In genomic region chr2:32578146-32579046, GRCm38 (mm10) we compare ENCODE assay signal across 11 mouse cellular contexts. TPM values are rescaled to one million over a fixed set of nuclear protein-coding genes. Genes with fewer than 3 reads are reported as not detected.
DNase-seq lines count a peak whose midpoint lies in the region; ATAC-seq lines count a peak whose summit lies in the region.
"Had no signal": no experiment of that assay in that cellular context is flagged by ENCODE, and none has a peak within 500 bp of the region (broad histone marks: within the 10 kb centered on the region; RNA-seq: fewer than 3 reads in every experiment).

No protein-coding gene starts in this region.

- H3K27me3 ChIP-seq in kidney, embryonic 14.5 days (ENCODE audit: control insufficient read depth, insufficient read depth, low read length), result peaks cover 7% of the 10 kb centered on the region; the same call in 1 of the 2 replicates

- no peaks in the 10 kb centered on the region for H3K36me3 ChIP-seq in kidney, embryonic 14.5 days (ENCODE audit: control insufficient read depth, insufficient read depth, low read length)
- H3K36me3 ChIP-seq: embryonic facial prominence, embryonic 12.5 days; hindbrain, embryonic 15.5 days had no signal

- H3K4me2 ChIP-seq in kidney, embryonic 14.5 days (replicated peaks; ENCODE audit: low read depth, low read length), result no peak overlapping the region
- H3K4me2 ChIP-seq: embryonic facial prominence, embryonic 12.5 days; hindbrain, embryonic 15.5 days had no signal

- H3K4me1 ChIP-seq in kidney, embryonic 14.5 days (ENCODE audit: control insufficient read depth, insufficient read depth, low read length), result peaks cover 5% of the 10 kb centered on the region; the same call in 1 of the 2 replicates

- no peak overlapping the region for H3K27ac ChIP-seq in kidney, embryonic 14.5 days (ENCODE audit: low read depth, low read length)
- H3K27ac ChIP-seq: embryonic facial prominence, embryonic 12.5 days; hindbrain, embryonic 15.5 days had no signal

- H3K4me3 ChIP-seq in kidney, embryonic 14.5 days (ENCODE audit: low read length), result no peak overlapping the region
- H3K4me3 ChIP-seq: embryonic facial prominence, embryonic 12.5 days; hindbrain, embryonic 15.5 days had no signal

- H3K9me3 ChIP-seq in kidney, embryonic 14.5 days (ENCODE audit: control insufficient read depth, low read length), result no peaks in the 10 kb centered on the region
- H3K9me3 ChIP-seq: embryonic facial prominence, embryonic 12.5 days; hindbrain, embryonic 15.5 days had no signal

- H3K9ac ChIP-seq in kidney, embryonic 14.5 days (ENCODE audit: low read depth, low read length), result no peak overlapping the region
- H3K9ac ChIP-seq: embryonic facial prominence, embryonic 12.5 days; hindbrain, embryonic 15.5 days had no signal

- ATAC-seq in kidney, embryonic 14.5 days (ENCODE audit: low FRiP score, low TSS enrichment), result no peak

- WGBS in kidney, embryonic 14.5 days, result 38% methylated on average over 26 of the region's 30 CpGs

- peak; percentile 68 for DNase-seq in adrenal gland, postnatal 10 days
- no peak for DNase-seq in adrenal gland, adult 18-20 months (ENCODE audit: low spot score in 2 of 2)
- DNase-seq in kidney, adult 11 months, result peak; percentile 55
- DNase-seq in adrenal gland, postnatal 25 days, result peak; percentile 43
- DNase-seq in kidney, postnatal 25 days, result peak; percentile 50 to 75
- no peak for DNase-seq in spleen, adult 12 weeks (ENCODE audit: low spot score)
- DNase-seq in frontal cortex, postnatal 25 days (ENCODE audit: low spot score in 2 of 2), result no peak

RNA-seq across cellular contexts. Expression of gene 9430097D07Rik, which starts 2.9 kb away (rescaled TPM):
- total RNA-seq in adrenal gland, postnatal 10 days (2021), result not detected
- not detected for total RNA-seq in adrenal gland, adult 18-20 months (2021)
- 0.14 TPM in 1 of 2 replicates, not detected in the other for polyA plus RNA-seq in kidney, embryonic 14.5 days (2014; fragmentation: Nextera tagmentation; extraction: Ambion mirVana)
- not detected in 2 replicates for total RNA-seq in adrenal gland, postnatal 25 days (2021)
- total RNA-seq: liver, adult 2 months had no signal
- polyA plus RNA-seq: liver, adult 2 months had no signal

RNA-seq across cellular contexts. Expression of gene Pip5kl1, which starts 3.8 kb away (rescaled TPM):
- not detected for total RNA-seq in adrenal gland, postnatal 10 days (2021)
- total RNA-seq in adrenal gland, adult 18-20 months (2021), result not detected
- 1.8 and 2.3 TPM in 2 replicates for polyA plus RNA-seq in kidney, embryonic 14.5 days (2014; fragmentation: Nextera tagmentation; extraction: Ambion mirVana)
- not detected in 2 replicates for total RNA-seq in adrenal gland, postnatal 25 days (2021)
- total RNA-seq: liver, adult 2 months had no signal
- polyA plus RNA-seq: liver, adult 2 months had no signal

RNA-seq across cellular contexts. Expression of gene Dpm2, which starts 7.7 kb away (rescaled TPM):
- total RNA-seq in adrenal gland, postnatal 10 days (2021), result 10 to 100 TPM; 44.4 to 49.9 TPM
- total RNA-seq in adrenal gland, adult 18-20 months (2021), result 10 to 100 TPM; 49.7 to 58.0 TPM
- 105 and 126 TPM in 2 replicates for polyA plus RNA-seq in kidney, embryonic 14.5 days (2014; fragmentation: Nextera tagmentation; extraction: Ambion mirVana)
- 63.7 and 66.8 TPM in 2 replicates for total RNA-seq in adrenal gland, postnatal 25 days (2021)

RNA-seq across cellular contexts. Expression of gene St6galnac4, which starts 8.5 kb away (rescaled TPM):
- total RNA-seq in adrenal gland, postnatal 10 days (2021), result 10 to 100 TPM; 14.3 to 14.7 TPM
- total RNA-seq in adrenal gland, adult 18-20 months (2021), result 10 to 100 TPM in 1 of 2 experiments, 1 to 10 TPM in 1; 6.6 to 11.4 TPM
- 15.6 and 20.0 TPM in 2 replicates for polyA plus RNA-seq in kidney, embryonic 14.5 days (2014; fragmentation: Nextera tagmentation; extraction: Ambion mirVana)
- total RNA-seq in adrenal gland, postnatal 25 days (2021), result 8.8 and 9.4 TPM in 2 replicates

RNA-seq across cellular contexts. Expression of gene St6galnac6, which starts 21.1 kb away (rescaled TPM):
- total RNA-seq in adrenal gland, postnatal 10 days (2021), result 10 to 100 TPM; 55.2 to 64.1 TPM
- total RNA-seq in adrenal gland, adult 18-20 months (2021), result 10 to 100 TPM; 52.4 to 67.9 TPM
- polyA plus RNA-seq in kidney, embryonic 14.5 days (2014; fragmentation: Nextera tagmentation; extraction: Ambion mirVana), result 7.0 and 8.7 TPM in 2 replicates
- 48.4 and 56.0 TPM in 2 replicates for total RNA-seq in adrenal gland, postnatal 25 days (2021)

Comparison
In these comparisons a context has a peak if more than half of its experiments do, and no peak if none do; other contexts are left out.
1. DNase-seq: peak in adrenal gland, postnatal 10 days (single experiment), kidney, adult 11 months (single experiment), adrenal gland, postnatal 25 days (single experiment) and kidney, postnatal 25 days (2 of 2); none in adrenal gland, adult 18-20 months (0 of 2), spleen, adult 12 weeks (single experiment) and frontal cortex, postnatal 25 days (0 of 2).